Mouse (Mus musculus) midbrain, postnatal 0 days (tissue): ENCODE data around the gene Rnd1. TPM values are rescaled to one million over a fixed set of nuclear protein-coding genes. Genes with fewer than 3 reads are reported as not detected.

Source experiments
- ATAC-seq: fragments of 200-750 bp; cut with Nextera tagmentation; 2 replicates; pipeline ENCODE4 v1.8.0; 2017; ENCODE audit warnings: moderate number of reproducible peaks, mild to moderate bottlenecking, moderate TSS enrichment, moderate library complexity; ENCODE audit not compliant: low FRiP score
- DNase-seq: peaks from one replicate; pipeline ENCODE4 v3.0.0-alpha.2; 2015; ENCODE audit warnings: low spot score
- H3K27ac ChIP-seq: fragments of 300-500 bp; sonication (generic); 2 replicates; pipeline ENCODE4 v1.5.1; 2014; ENCODE audit warnings: low read depth, mild to moderate bottlenecking, low read length, mixed read lengths
- H3K27me3 ChIP-seq: fragments of 300-500 bp; sonication (generic); 2 replicates; pipeline ENCODE4 v1.6.1; 2014; ENCODE audit warnings: low read length, control low read depth, mixed read lengths; ENCODE audit not compliant: insufficient read depth
- H3K36me3 ChIP-seq: fragments of 300-500 bp; sonication (generic); 2 replicates; pipeline ENCODE4 v1.6.1; 2014; ENCODE audit warnings: low read length, control low read depth, mixed read lengths; ENCODE audit not compliant: insufficient read depth
- H3K4me1 ChIP-seq: fragments of 300-500 bp; sonication (generic); 2 replicates; pipeline ENCODE4 v1.6.1; 2014; ENCODE audit warnings: mild to moderate bottlenecking, control low read depth, antibody characterized with exemption, low read length, mixed read lengths; ENCODE audit not compliant: insufficient read depth
- H3K4me2 ChIP-seq: fragments of 300-500 bp; sonication (generic); 2 replicates; pipeline ENCODE4 v1.6.1; 2014; ENCODE audit warnings: low read depth, mild to moderate bottlenecking, low read length, mixed read lengths; ENCODE audit not compliant: poor library complexity, severe bottlenecking
- H3K4me3 ChIP-seq: fragments of 300-500 bp; sonication (generic); 2 replicates; pipeline ENCODE4 v1.5.1; 2014; ENCODE audit warnings: low read depth, mild to moderate bottlenecking, low read length, moderate library complexity
- H3K9ac ChIP-seq: fragments of 300-500 bp; sonication (generic); replicated peaks from 2 replicates; pipeline ENCODE4 v1.6.1; 2014; ENCODE audit warnings: mild to moderate bottlenecking, low read length, moderate library complexity, mixed read lengths; ENCODE audit not compliant: poor library complexity, severe bottlenecking
- H3K9me3 ChIP-seq: fragments of 300-500 bp; sonication (generic); 2 replicates; pipeline ENCODE4 v1.6.1; 2016; ENCODE audit warnings: low read length, control low read depth
- CTCF ChIP-seq: IDR thresholded peaks from 2 replicates; pipeline ENCODE4 v1.5.1; 2016; ENCODE audit warnings: antibody characterized with exemption, mild to moderate bottlenecking
- WGBS: fragments of 180-500 bp; shearing (Covaris S2); extraction: QIAGEN DNeasy Blood & Tissue Kit; methylation state at CpG from one replicate; pipeline ENCODE4 v1.1.7; 2014; 5-methylcytosine and 5-hydroxymethylcytosine counted together
- polyA plus RNA-seq: library from polyadenylated mRNA; unstranded; fragments of >200 nt; fragmentation: Nextera tagmentation; extraction: Ambion mirVana; gene quantifications from 2 replicates; pipeline ENCODE4 v1.2.1, GENCODE M21; 2015
- total RNA-seq: library from RNA; depleted of rRNA; stranded (reverse); fragments of >200 nt; gene quantifications from 2 replicates; pipeline ENCODE4 v1.2.3, GENCODE M21; 2014

The Rnd1 gene
- total and polyA plus RNA-seq, 2 experiments from 2014 or later: 20.7 to 42.9 TPM

- no peaks in the 10 kb centered on the region for H3K27me3 ChIP-seq
- H3K9me3 ChIP-seq: no peaks in the 10 kb centered on the region
- H3K4me3 ChIP-seq: no peak overlapping the region
- 77% methylated on average over 16 of the region's 16 CpGs for WGBS
- no peak overlapping the region for H3K27ac ChIP-seq
- H3K9ac ChIP-seq: no peak overlapping the region
- DNase-seq (no peak), ATAC-seq (no peak)
- H3K4me2 ChIP-seq: no peak overlapping the region
- TF ChIP-seq CTCF: no peak
- H3K4me1 ChIP-seq: no peaks in the 10 kb centered on the region
- 0 out of 2 replicates have a peak, but pooled peaks cover 5% of the 10 kb centered on the region for H3K36me3 ChIP-seq
Measured at GRCm38 (mm10) chr15:98717301-98717700, 40.0 kb upstream of the Rnd1 start.

- ATAC-seq (no peak), DNase-seq (peak; percentile 51)
- Histone ChIP-seq H3K27ac (no peak overlapping the region), H3K27me3 (no peaks in the 10 kb centered on the region), H3K4me3 (no peak overlapping the region), H3K9me3 (no peaks in the 10 kb centered on the region), H3K4me2 (no peak overlapping the region), H3K9ac (no peak overlapping the region), H3K36me3 (0 out of 2 replicates have a peak, but pooled peaks cover 5% of the 10 kb centered on the region), H3K4me1 (no peaks in the 10 kb centered on the region)
- 69% methylated on average over 5 of the region's 5 CpGs for WGBS
- no peak for TF ChIP-seq CTCF
Measured at GRCm38 (mm10) chr15:98714230-98714652, 37.0 kb upstream of the Rnd1 start.

- WGBS: 18% methylated on average over 9 of the region's 9 CpGs
- no peak for ATAC-seq
Measured at GRCm38 (mm10) chr15:98710442-98710841, 33.2 kb upstream of the Rnd1 start.

GRCm38 (mm10) chr15:98707766-98708372 lies 30.6 kb upstream of the Rnd1 start, which contains the start of gene Ccdc65:
Gene Ccdc65, plus strand, starts transcription at chr15:98708207.
- DNase-seq (peak; percentile 96), ATAC-seq (peak; percentile 77; the same call in 1 of the 2 replicates)
- Histone ChIP-seq H3K9me3 (no peaks in the 10 kb centered on the region), H3K4me1 (no peaks in the 10 kb centered on the region), H3K36me3 (no peaks in the 10 kb centered on the region), H3K27me3 (no peaks in the 10 kb centered on the region), H3K27ac (no peak within 1 kb of the TSS), H3K4me2 (peak within 1 kb of the TSS; percentile 76), H3K4me3 (peak within 1 kb of the TSS; percentile 45), H3K9ac (peak within 1 kb of the TSS; percentile 60; the same call in 1 of the 2 replicates)
- peak; percentile 89 for TF ChIP-seq CTCF
- WGBS: 22% methylated on average over 16 of the region's 16 CpGs

More at GRCm38 (mm10) chr15:98710442-98710841, 33.2 kb upstream of the Rnd1 start:
- DNase-seq: peak; percentile 61
- no peaks in the 10 kb centered on the region for H3K4me1 ChIP-seq
- H3K36me3 ChIP-seq: no peaks in the 10 kb centered on the region
- TF ChIP-seq CTCF: peak; percentile 79
- no peak overlapping the region for H3K27ac ChIP-seq
- H3K27me3 ChIP-seq: no peaks in the 10 kb centered on the region
- H3K9me3 ChIP-seq: no peaks in the 10 kb centered on the region
- H3K9ac ChIP-seq: no peak overlapping the region
- H3K4me2 ChIP-seq: no peak overlapping the region
- no peak overlapping the region for H3K4me3 ChIP-seq

- ATAC-seq (no peak), DNase-seq (no peak)
- Histone ChIP-seq H3K9ac (no peak overlapping the region), H3K4me2 (no peak overlapping the region), H3K4me3 (no peak overlapping the region), H3K4me1 (no peaks in the 10 kb centered on the region), H3K27me3 (0 out of 2 replicates have a peak, but pooled peaks cover 4% of the 10 kb centered on the region), H3K27ac (no peak overlapping the region), H3K9me3 (no peaks in the 10 kb centered on the region), H3K36me3 (no peaks in the 10 kb centered on the region)
- 79% methylated on average over 9 of the region's 9 CpGs for WGBS
- TF ChIP-seq CTCF: no peak
Measured at GRCm38 (mm10) chr15:98704312-98704711, 27.1 kb upstream of the Rnd1 start.
